Mouse (Mus musculus): ENCODE data around the gene Acot3.
"Not testable (repeated sequence)": the region's sequence is repeated elsewhere in the genome, so short reads cannot be mapped to it uniquely, and the experiment has no call there.

Gene Acot3

DNA sequence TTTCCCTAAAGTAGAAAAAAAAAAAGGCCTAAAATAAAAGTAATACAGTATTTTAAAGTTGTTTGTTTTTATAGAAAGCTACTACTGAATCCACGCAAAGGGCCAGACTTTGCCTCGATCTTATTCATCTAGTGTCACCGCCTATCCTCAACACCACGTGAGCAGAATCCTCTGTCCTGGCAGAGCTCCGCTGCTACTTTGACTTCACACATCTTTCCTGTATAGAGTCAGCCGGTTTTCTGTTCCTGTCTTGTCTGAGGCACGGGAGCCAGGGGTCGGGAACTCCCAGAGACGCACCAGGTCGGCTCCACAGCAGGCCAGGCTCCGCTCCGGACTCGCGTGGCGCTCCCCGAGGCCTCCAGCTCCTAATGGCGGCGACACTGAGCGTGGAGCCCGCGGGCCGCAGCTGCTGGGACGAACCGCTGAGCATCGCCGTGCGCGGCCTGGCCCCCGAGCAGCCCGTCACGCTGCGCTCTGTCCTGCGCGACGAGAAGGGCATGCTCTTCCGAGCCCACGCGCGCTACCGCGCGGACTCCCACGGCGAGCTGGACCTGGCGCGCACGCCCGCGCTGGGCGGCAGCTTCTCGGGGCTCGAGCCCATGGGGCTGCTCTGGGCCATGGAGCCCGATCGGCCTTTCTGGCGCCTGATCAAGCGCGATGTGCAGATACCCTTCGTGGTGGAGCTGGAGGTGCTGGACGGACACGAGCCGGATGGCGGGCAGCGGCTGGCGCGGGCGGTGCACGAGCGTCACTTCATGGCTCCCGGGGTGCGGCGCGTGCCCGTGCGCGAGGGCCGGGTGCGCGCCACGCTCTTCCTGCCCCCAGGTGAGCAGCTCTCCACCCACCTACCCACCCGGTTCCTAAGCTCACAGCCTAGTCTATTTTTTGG lies 48.9 kb downstream of the Acot3 start, which contains the start of gene Acot6:
Gene Acot6, plus strand, starts transcription at position 51 of the 889 bp plus-strand sequence.
- DNase-seq (ENCODE audit: low read depth), result not testable (repeated sequence)

DNA sequence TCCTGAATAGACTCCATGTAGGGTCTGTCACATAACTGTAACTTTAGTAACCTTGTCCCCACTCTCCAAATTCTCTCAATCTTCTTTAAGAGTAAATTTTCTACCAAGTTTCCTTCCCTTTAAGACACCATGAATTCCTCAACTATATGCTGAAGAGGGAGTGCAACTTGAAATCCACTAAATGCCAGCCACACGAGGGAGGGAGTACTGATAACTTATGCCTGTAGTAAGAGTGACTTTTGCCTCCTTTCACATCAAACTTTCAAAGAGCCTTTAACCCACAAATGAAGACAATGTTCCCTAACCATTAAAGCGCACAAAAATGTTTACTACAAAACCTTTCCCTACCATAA lies 49.5 kb downstream of the Acot3 start:
- DNase-seq (ENCODE audit: low read depth), result no peak

DNA sequence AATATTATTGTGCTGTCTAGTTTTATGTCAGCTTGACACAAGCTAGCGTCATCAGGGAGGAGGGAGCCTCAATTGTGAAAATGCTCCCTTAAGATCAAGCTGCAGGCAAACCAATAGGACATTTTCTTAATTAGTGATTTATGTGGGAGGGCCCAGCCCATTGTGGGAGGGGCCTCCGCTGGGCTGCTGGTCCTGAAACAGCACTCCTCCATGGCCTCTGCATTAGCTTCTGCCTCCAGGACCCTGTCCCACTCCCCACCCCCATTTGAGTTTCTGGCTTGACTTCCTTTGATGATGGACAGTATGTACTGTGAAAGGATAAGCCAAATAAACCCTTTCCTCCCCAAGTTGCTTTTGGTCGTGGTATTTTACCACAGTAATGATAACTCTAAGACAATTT lies 55.1 kb downstream of the Acot3 start:
- no peak for DNase-seq (ENCODE audit: low read depth)

DNA sequence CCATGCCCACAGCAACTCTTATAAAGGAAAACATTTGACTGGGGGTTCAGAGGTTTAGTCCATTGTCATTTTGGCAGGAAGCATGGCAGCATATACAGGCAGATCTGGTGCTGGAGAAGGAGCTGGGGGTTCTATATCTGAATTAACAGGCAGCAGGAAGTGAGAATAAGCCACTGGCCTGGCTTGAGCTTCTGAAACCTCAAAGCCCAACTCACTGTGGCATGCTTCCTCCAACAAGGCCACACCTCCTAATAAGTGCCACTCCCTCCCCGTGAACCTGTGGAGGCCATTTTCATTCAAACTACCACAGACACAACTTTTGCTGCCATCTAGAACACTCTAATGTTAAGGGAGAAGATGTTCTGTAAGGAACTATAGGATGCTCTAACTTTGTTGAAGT lies 55.7 kb downstream of the Acot3 start:
- DNase-seq (ENCODE audit: low read depth), result no peak

DNA sequence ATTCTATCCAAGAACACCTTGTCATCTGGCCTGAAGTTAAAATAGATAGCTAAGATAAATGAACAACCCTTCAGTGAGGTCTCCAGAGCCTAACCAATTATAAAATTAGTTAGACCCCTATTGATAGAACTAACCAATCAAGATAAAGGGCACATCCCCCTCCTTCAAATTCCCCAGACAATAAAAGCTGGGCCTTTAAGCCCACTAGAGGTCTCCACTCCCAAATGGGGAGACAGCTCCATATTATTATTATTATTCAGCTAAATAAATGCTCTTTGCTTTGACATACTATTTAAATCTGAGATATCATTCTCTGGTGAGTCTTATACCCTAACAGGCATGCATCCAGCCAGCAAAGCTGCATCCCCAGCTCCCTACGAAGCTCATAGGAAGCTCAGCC lies 58.0 kb downstream of the Acot3 start:
- no peak for DNase-seq (ENCODE audit: low read depth)

Data from NIH3T3 (cell line).